Mouse (Mus musculus): ENCODE data around the gene BC051019. TPM values are rescaled to one million over a fixed set of nuclear protein-coding genes. Genes with fewer than 3 reads are reported as not detected.

BC051019 gene
- not detected for total RNA-seq (2022)

GRCm38 (mm10) chr7:109723697-109724096, at the start of gene BC051019:
BC051019 (minus strand) TSS chr7:109723850.
- no peak for DNase-seq (ENCODE audit: low spot score in 2 of 2)

DNA sequence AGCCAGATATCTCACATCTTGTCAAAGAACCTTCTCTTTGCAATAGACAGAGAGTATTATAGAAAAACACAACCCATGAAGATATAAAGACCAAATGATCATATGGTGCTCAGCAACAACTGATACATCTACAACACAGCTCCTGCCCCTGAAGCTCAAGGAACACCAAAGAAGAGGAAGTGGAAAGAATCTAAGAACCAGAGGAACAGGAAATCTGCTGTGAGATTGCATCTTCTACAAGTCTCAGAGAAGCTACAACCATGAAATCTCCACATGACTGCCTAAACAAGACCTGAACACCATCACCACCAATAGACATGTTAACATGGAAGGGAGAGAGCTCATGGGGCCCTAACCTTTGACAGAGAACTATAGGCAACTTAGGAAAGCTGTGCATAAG, 48.6 kb upstream of the BC051019 start:
- no peak for DNase-seq (ENCODE audit: low spot score in 2 of 2)

- DNase-seq (ENCODE audit: low spot score in 2 of 2): no peak
Observed at GRCm38 (mm10) chr7:109768699-109769383, 45.2 kb upstream of the BC051019 start.

DNA sequence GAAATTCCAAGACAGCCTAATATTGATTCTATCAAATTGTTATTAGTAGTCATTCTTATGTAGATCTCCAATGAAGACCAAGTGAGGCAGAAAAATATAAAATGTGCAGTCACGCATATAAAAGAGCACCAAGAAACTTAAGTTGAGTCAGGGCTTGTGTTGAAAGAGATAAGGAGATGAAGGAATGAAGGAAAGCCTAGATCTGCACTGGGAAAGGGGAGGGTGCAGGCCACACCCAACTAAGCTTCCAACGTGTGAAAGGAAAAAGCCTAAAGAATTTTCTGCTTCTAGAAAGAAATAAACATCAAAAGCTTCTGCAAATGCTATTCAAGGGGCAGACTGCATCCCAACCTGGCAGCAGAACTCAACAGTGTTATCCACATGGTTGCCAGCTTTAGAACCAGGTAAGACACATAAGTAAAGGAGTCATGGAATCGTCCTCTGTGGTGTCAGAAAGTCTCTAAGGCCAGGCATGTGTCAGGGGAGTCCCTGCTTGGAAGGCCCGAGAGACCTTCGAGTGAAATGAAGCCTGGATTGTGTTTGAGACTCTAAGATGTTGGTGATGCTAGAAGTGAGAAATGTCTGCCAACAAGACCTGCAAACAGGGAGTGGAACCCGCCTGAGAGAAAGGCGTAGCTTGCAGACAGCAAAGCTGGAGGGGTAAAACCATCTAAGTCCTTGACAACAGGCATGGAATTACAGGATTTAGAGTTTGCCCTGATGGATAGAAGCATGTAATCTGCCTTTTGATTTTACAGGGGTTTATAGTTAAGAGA, 44.1 kb upstream of the BC051019 start:
- DNase-seq (ENCODE audit: low spot score in 2 of 2): no peak

DNA sequence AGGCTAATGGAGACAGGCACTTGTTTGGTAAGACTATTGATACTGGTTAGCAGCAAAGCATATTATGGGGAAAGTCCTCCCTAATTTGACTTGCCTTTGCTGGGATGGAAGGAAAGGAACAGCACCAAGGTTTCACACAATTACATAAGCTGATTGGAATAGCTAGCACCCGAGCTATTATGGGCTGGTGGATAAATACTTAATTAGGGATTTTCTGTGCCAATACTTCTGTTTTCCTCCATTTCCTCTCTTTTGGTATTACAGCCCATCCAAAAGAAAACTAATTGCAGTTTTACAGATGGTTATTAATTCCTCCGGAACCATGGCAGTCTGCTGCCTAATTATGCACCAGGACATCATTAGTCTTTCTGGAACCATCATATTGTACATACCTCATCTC, 40.4 kb upstream of the BC051019 start:
- DNase-seq (ENCODE audit: low spot score in 2 of 2): no peak

DNA sequence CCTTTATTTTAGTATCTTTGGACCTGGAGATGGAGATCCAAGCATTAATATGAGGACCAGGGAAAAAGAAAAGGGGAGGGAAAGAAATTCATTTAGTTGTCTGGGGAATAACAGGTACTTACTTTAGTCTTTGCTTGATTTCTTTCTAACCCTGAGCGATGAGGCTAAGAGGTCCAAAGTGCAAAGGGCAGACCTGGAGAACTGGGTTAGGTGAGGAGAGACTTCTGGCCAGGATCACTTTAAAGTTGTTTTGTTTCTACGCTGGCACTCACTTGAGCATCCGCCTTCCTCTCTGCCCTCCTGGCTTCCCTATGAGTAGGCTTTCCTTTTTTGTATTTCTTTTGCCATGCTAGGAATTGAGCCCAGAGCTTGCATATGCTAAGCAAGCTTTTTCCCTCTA, 32.6 kb upstream of the BC051019 start:
- DNase-seq (ENCODE audit: low spot score in 2 of 2): no peak

GRCm38 (mm10) chr7:109754034-109754433, 30.4 kb upstream of the BC051019 start:
- no peak for DNase-seq (ENCODE audit: low spot score in 2 of 2)

DNA sequence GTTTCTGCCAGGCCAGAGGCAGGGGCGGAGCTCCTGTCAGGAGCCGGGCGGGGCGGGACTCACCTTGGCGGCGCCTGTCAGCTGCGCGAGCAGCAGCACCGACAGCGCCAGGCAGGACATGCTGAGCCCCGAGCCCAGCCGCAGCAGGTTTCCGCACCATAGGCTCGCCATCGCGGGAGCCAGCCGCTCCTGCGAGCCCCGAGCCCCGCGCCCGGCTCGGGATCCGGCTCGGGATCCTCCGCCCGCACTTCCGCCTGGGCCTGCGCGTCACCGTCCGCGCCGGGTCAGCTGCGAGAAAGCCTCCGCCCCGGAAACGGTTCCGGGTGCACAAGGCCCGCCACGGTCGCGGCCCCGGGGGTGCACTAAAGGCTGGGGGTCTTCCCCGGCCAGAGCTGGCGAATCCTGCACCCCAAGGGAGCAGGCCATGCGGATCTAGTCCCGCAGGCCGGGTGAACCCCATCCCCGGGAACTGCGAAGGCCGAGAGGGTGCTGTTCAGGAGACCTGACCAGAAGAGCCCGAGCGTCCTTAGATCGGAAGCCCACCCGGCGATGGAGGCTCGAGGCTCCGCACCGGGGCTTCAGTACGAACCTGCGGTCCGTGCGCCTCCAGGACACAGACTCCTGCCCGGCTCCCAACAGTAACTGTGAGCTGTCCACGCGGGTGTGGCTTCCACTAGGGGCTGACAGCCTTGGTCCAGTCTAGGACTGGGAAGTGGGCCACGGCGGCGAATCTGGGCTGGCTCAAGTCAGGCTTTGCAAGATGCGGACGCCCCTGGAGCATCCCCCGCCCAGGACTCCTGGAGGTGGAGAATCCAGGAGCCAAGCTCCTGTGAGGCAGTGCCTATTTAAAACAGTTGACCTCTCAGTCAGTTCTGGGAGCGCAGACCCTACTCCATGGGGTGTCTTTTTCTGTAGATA, 28.6 kb upstream of the BC051019 start, which contains the start of gene Tmem9b:
TSS of gene Tmem9b (minus strand) at position 868 of the 918 bp plus-strand sequence.
- DNase-seq (ENCODE audit: low spot score in 2 of 2): peak; percentile 72 to 73

DNA sequence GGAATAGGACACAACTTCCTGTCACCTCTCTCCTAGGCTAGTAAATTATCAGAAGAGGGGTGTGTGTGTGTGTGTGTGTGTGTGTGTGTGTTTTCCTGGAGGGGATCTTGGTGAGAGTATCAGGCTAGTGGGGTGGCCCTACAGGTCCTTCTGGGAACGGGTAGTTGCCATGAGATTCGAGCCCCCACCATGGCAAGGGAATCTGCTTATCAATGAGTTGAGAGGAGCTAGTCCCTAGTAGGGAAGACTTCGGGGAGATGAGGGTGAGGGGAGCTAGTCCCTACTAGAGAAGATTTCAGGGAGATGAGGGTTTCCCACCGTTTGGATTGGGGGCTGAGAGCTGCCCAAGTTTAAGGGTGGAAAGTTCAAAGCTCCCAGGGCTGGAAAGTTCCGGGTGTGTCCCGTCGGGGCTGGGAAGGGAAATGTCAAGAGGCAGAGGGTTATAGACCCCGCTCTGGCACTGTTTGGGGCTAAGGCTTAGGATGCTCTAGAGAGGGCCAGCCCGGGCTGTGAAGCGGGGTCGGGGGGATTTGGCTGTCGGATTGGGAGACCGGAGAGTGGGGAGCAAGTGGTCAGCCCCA, 27.9 kb upstream of the BC051019 start:
- no peak for DNase-seq (ENCODE audit: low spot score in 2 of 2)

DNA sequence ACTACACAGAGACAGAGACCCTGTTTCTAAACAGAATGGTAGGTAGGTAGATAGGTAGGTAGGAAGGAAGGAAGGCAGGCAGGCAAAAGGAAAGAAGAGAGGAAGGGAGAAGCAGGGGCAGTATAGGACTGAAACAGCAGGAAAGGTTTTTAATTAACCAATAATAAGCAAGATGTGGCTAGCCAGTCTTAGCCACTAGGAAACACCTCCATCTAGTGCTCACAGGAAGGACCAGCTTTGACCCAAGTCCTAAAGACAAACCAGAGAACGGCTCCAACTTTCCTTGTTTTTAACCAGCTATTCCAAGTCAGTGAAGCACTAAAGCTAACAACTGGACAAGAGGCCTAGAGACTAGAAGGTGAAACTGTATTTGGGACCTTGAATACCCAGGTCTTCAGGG, 24.1 kb upstream of the BC051019 start:
- no peak for DNase-seq (ENCODE audit: low spot score in 2 of 2)

DNA sequence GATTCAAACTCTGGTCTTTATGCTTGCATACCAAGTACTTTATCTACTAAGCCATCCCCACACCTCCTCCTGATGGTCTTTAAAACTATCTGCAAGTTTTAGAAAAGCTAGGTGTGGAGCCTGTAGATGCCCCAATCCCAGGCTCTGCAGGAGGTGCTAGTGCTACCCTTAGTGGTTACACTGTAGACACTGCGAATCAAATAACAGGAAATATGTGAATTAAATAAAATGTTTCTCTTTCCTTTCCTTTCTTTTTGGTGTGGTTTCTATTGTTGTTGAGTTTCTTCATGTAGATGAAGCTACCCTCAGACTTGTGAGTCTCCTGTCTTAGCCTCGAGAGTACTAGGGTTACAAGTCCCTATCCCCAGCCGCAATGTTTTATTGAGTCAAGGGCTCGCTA, 18.1 kb upstream of the BC051019 start:
- no peak for DNase-seq (ENCODE audit: low spot score in 2 of 2)

GRCm38 (mm10) chr7:109741060-109741459, 17.4 kb upstream of the BC051019 start:
- DNase-seq (ENCODE audit: low spot score in 2 of 2): no peak

DNA sequence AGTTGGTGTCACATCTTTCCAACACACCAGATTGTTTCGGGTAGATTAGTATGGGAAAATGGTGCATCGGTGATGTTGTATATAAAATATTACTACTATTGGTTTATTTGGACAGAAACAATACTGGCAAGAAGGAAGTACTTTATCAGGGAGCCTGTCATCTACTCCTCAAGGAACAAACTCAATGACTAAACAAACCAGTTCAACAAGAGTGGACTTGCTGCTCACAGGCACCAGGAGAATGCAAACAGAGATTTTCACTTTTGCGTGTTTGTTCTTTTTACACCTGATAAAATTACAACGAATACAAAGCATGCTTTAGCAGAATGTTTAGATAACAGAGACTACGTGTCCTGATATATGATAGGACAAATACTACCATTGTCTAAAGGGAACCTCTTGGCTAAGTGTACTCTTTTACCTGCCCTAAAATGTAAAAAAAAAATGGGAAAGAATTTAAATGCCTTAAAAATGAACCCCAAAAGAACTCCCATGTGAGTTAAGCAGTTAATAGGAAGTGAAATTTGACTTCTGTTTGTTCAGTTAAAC, 16.2 kb upstream of the BC051019 start:
- DNase-seq (ENCODE audit: low spot score in 2 of 2): no peak

- DNase-seq (ENCODE audit: low spot score in 2 of 2): no peak
Observed at GRCm38 (mm10) chr7:109734806-109735205, 11.2 kb upstream of the BC051019 start.

DNA sequence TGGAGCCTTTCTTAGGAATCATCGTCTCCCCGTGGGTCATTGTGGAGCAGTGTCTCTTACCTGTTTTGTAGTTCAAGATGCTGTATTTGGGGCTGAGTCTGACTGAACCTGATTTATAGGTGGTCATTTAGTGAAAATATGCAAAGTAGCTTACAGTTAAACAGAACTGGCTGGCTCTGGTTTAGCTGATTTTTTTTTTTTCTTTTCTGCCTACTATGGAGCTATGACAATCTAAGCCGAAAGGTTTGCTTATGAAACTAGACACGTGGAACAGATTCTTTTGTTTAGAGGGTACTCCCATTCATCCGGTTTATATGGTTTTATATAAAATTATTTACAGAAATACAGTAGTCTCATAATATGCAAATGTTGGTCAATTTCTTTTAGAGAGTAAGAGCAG, 8.0 kb upstream of the BC051019 start, which contains the start of gene Ascl3:
TSS of gene Ascl3 (minus strand) at position 101 of the 400 bp plus-strand sequence.
- DNase-seq (ENCODE audit: low spot score in 2 of 2): no peak

- no peak for DNase-seq (ENCODE audit: low spot score in 2 of 2)
Observed at GRCm38 (mm10) chr7:109723114-109723513, 536 bp downstream of the BC051019 start.

DNA sequence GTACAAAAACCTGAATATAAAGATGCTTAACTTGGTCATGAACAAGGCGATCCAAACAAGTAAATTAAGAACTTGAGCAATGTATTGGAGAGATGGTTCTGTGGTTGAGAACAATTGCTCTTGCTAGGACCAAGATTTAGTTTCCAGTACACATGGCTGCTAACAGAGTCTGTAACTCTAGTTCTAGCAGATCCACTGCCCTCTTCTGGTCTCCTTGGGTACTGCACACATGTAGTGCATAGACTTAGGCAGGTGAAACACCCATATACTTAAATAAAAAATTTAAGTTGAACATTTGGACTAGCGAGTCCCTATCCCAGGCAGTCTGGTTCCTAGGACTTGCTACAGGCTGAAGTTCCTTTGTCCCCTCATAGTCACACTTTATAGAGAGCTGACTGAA, 1.0 kb downstream of the BC051019 start:
- no peak for DNase-seq (ENCODE audit: low spot score in 2 of 2)

DNA sequence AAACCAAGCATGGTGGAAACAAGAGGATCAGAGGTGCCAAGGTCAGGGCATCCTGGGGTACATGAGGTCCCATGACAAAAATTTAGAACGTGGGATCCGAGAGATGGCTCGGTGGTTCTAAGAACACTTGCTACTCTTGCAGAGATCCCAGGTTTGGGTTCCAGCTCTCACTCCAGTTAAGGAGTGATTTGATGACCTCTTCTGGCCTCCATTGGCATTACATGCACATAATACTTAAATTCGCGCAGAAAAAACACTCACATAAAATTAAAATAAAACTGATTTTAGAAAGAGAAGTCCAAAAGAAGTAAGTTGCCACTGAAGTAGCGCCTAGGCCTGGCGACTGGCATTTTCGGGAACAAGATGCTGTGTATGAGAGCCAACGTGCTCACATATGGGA, 4.4 kb downstream of the BC051019 start:
- no peak for DNase-seq (ENCODE audit: low spot score in 2 of 2)

DNA sequence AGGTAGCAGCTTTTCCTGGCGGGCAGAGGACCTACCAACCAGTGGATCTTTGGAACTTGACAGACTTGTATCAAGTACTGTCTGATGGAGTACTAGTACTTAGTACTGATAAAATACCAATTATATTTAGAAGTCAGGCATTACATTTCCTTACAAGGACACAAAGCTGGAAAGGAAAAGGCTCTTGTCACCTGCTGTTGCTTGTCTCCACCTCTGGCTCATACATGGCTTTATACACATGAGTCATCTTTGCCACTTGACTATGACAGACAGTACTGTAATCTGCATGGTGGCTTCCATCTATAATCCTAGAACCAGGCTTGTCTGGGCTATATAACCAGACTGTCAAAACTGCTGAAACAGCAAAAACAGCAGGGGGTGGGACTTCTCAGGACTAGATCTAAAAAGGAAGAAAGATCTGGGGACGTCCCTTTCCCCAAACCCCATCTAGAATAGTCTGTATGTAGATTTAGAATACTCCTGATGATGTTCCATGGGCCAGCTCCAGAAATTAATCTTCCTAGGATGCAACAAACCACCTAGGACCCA, 10.1 kb downstream of the BC051019 start:
- no peak for DNase-seq (ENCODE audit: low spot score in 2 of 2)

DNA sequence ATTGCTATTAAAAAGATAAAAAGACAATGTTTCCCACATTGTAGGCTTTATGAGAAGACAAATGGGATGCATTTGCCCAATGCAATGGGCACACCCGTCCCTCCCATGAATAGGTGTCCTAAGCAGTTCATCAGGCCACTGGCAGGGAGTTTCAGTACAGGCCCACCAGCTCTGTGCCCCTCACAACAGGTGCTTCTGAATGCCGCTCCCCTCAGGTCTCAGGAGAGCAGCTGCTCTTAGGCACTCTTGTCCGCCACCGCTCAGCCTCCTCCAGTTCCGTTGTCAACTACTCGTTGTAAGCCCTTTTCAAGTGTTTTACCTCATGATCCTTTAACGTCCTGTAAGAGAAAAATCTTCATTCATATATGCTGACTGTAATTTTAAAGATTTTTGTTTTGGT, 11.5 kb downstream of the BC051019 start:
- DNase-seq (ENCODE audit: low spot score in 2 of 2): no peak

DNA sequence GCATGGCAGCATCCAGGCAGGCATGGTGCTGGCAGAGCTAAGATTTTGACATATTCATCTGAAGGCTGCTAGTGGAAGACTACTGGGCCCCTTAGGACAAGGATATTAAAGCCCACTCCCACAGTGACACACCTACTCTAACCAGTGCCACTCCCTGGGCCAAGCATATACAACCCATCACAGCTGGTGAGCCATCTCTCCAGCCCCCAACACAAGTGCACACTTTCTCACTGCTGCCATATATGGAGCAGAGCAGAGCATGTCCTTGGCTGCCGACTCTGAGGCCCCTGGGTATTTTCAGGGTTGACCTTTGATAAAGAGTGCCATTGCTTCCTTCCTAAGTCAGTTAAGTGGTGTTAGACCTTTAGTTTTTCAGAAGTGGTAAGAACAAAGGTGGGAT, 13.6 kb downstream of the BC051019 start:
- no peak for DNase-seq (ENCODE audit: low spot score in 2 of 2)
